Mouse (Mus musculus): ENCODE data around the gene Mogs. TPM values are rescaled to one million over a fixed set of nuclear protein-coding genes. Genes with fewer than 3 reads are reported as not detected.
A peak's percentile ranks its signal among the peaks of the same experiment; 100 is the strongest.

Mogs gene
- polyA plus RNA-seq, 1 experiment from 2014 or later: 26.1 TPM

DNA sequence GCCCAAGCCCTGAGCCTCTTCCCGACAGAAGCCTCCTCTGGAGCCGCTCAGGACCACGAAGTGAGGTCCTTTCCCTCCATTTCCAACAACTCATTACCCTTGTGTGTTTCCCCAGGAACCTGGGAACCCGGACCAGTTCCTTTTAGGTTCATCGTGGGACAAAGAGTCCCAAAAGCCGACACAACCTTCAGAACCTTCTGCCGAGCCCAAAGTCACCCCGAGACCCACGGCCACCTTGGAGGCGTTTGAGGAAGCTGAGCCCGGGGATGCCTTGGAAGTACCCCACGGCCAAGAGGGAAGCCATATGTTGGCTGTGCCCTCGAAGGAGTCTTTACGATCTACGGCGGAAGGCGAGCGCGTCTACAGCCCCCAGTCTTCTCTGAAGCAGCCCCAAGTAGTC, 46.1 kb downstream of the Mogs start:
- H3K4me2 ChIP-seq: peak overlapping the region; percentile 54
- peak overlapping the region; percentile 32 for H3K4me3 ChIP-seq (replicated peaks)
- H3K4me1 ChIP-seq: peaks cover 31% of the 10 kb centered on the region
- H3K9me3 ChIP-seq (replicated peaks): no peaks in the 10 kb centered on the region
- no peak for ATAC-seq (ENCODE audit: low FRiP score)
- no peaks in the 10 kb centered on the region for H3K36me3 ChIP-seq
- H3K27ac ChIP-seq (replicated peaks): no peak overlapping the region
- peaks cover 32% of the 10 kb centered on the region for H3K27me3 ChIP-seq (replicated peaks)
- H3K9ac ChIP-seq (replicated peaks): peak overlapping the region; percentile 31; the same call in 1 of the 2 replicates
- WGBS: 7% methylated on average over 19 of the region's 19 CpGs

DNA sequence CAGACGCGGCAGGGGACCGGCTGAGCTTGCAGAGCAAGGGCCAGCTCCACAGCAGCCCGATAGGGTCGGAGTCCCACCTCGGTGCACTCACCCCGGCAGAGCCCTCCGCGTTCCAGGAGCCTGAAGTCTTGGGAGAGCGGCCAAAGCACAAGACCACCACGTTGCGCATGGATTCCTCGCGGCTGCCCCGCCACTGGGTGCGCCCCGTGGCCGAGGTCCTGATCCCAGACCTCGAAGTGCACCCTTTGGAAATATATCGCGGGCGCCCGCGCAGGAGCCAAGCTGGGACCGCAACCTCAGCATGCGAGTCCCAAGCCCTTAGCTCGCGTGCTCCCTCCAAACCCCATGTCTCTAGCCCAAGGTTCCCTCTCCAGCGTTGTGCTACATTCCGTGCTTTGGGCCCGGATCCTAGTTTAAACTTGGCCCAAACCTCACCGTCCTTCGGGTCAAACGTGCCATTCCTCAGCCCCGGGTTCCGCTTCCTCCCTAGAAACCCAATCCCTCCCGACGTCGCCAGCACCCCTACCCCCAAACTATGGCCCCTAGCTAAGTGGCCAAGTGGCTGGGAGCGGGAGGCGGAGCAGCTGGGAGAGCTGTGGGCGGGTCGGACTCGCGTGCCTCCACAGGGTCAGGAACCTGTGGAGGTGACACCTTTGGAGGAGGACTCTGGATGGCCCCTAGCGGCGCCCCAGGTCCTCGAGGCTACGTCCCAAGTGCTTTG, 46.8 kb downstream of the Mogs start:
- peak overlapping the region; percentile 31; the same call in 1 of the 2 replicates for H3K9ac ChIP-seq (replicated peaks)
- 2% methylated on average over 49 of the region's 49 CpGs for WGBS
- no peak overlapping the region for H3K27ac ChIP-seq (replicated peaks)
- no peak for ATAC-seq (ENCODE audit: low FRiP score)
- peaks cover 32% of the 10 kb centered on the region for H3K4me1 ChIP-seq
- no peaks in the 10 kb centered on the region for H3K36me3 ChIP-seq
- H3K9me3 ChIP-seq (replicated peaks): no peaks in the 10 kb centered on the region
- H3K4me2 ChIP-seq: peak overlapping the region; percentile 54
- H3K27me3 ChIP-seq (replicated peaks): peaks cover 32% of the 10 kb centered on the region
- H3K4me3 ChIP-seq (replicated peaks): peak overlapping the region; percentile 32

- Histone ChIP-seq H3K4me2 (peak overlapping the region; percentile 54), H3K9ac (replicated peaks) (peak overlapping the region; percentile 31; the same call in 1 of the 2 replicates), H3K27me3 (replicated peaks) (peaks cover 32% of the 10 kb centered on the region), H3K4me3 (replicated peaks) (peak overlapping the region; percentile 32), H3K27ac (replicated peaks) (no peak overlapping the region), H3K9me3 (replicated peaks) (no peaks in the 10 kb centered on the region), H3K36me3 (no peaks in the 10 kb centered on the region), H3K4me1 (peaks cover 38% of the 10 kb centered on the region)
- no peak for ATAC-seq (ENCODE audit: low FRiP score)
- WGBS: 0% methylated on average over 8 of the region's 8 CpGs
Measured at GRCm38 (mm10) chr6:83162701-83163100, 47.4 kb downstream of the Mogs start.

- H3K9ac ChIP-seq (replicated peaks): peak overlapping the region; percentile 72
- H3K27ac ChIP-seq (replicated peaks): peak overlapping the region; percentile 96
- H3K36me3 ChIP-seq: 0 out of 2 replicates have a peak, but pooled peaks cover 3% of the 10 kb centered on the region
- WGBS: 3% methylated on average over 6 of the region's 6 CpGs
- H3K27me3 ChIP-seq (replicated peaks): peaks cover 30% of the 10 kb centered on the region
- ATAC-seq (ENCODE audit: low FRiP score): peak; percentile 39
- H3K9me3 ChIP-seq (replicated peaks): no peaks in the 10 kb centered on the region
- H3K4me2 ChIP-seq: peak overlapping the region; percentile 81
- peaks cover 62% of the 10 kb centered on the region for H3K4me1 ChIP-seq
- H3K4me3 ChIP-seq (replicated peaks): peak overlapping the region; percentile 59
Measured at GRCm38 (mm10) chr6:83165026-83165606, 49.8 kb downstream of the Mogs start.

- WGBS: under 1% methylated on average over 58 of the region's 58 CpGs
- H3K27ac ChIP-seq (replicated peaks): peak within 1 kb of the TSS; percentile 96
- H3K4me2 ChIP-seq: peak within 1 kb of the TSS; percentile 81
- H3K9me3 ChIP-seq (replicated peaks): no peaks in the 10 kb centered on the region
- 0 out of 2 replicates have a peak, but pooled peaks cover 3% of the 10 kb centered on the region for H3K36me3 ChIP-seq
- peak within 1 kb of the TSS; percentile 72 for H3K9ac ChIP-seq (replicated peaks)
- peak within 1 kb of the TSS; percentile 59 for H3K4me3 ChIP-seq (replicated peaks)
- H3K27me3 ChIP-seq (replicated peaks): peaks cover 24% of the 10 kb centered on the region
- peak; percentile 87 for ATAC-seq (ENCODE audit: low FRiP score)
- H3K4me1 ChIP-seq: peaks cover 68% of the 10 kb centered on the region
Measured at GRCm38 (mm10) chr6:83165607-83166242, 50.4 kb downstream of the Mogs start, which contains the start of gene Dctn1. TSS of gene Dctn1 (plus strand) at chr6:83165920.

GRCm38 (mm10) chr6:83166243-83166630, 50.9 kb downstream of the Mogs start:
- under 1% methylated on average over 12 of the region's 12 CpGs for WGBS
- Histone ChIP-seq H3K4me3 (replicated peaks) (peak overlapping the region; percentile 59), H3K9me3 (replicated peaks) (no peaks in the 10 kb centered on the region), H3K4me1 (peaks cover 73% of the 10 kb centered on the region), H3K27ac (replicated peaks) (peak overlapping the region; percentile 96), H3K9ac (replicated peaks) (peak overlapping the region; percentile 72), H3K4me2 (peak overlapping the region; percentile 81), H3K27me3 (replicated peaks) (peaks cover 18% of the 10 kb centered on the region), H3K36me3 (0 out of 2 replicates have a peak, but pooled peaks cover 3% of the 10 kb centered on the region)
- peak; percentile 39 for ATAC-seq (ENCODE audit: low FRiP score)

MicroRNA genes within 50 kb of the gene (microRNA counts, 519-probe panel; counts per million panel counts)
- 1,400 counts per million, percentile 12 among the panel's probes with 10 or more counts for microRNA mmu-miR-3470a+mmu-miR-3470b

Small RNA genes within 50 kb of the gene (microRNA-seq; reads per million reads assigned to microRNA genes)
- not detected for gene Mir3470a

Other genes with a start within 250 kb of the Mogs start
- 24.3 and 26.1 TPM in 2 replicates for gene Sema4f, start 175.7 kb upstream of the Mogs start, polyA plus RNA-seq (2015; fragmentation: Nextera tagmentation; extraction: Ambion mirVana)
- gene M1ap, start 168.6 kb upstream of the Mogs start, polyA plus RNA-seq (2015; fragmentation: Nextera tagmentation; extraction: Ambion mirVana): 0.20 TPM in 1 of 2 replicates, not detected in the other
- 2.4 and 6.8 TPM in 2 replicates for gene Dok1, start 82.0 kb upstream of the Mogs start, polyA plus RNA-seq (2015; fragmentation: Nextera tagmentation; extraction: Ambion mirVana)
- gene Loxl3, start 81.3 kb upstream of the Mogs start, polyA plus RNA-seq (2015; fragmentation: Nextera tagmentation; extraction: Ambion mirVana): 7.6 and 8.6 TPM in 2 replicates
- 182 and 185 TPM in 2 replicates for gene Aup1, start 61.0 kb upstream of the Mogs start, polyA plus RNA-seq (2015; fragmentation: Nextera tagmentation; extraction: Ambion mirVana)
- gene Htra2, start 60.2 kb upstream of the Mogs start, polyA plus RNA-seq (2015; fragmentation: Nextera tagmentation; extraction: Ambion mirVana): 80.8 and 83.1 TPM in 2 replicates
- 0.45 and 1.7 TPM in 2 replicates for gene Dqx1, start 57.7 kb upstream of the Mogs start, polyA plus RNA-seq (2015; fragmentation: Nextera tagmentation; extraction: Ambion mirVana)
- gene Tlx2, start 45.2 kb upstream of the Mogs start, polyA plus RNA-seq (2015; fragmentation: Nextera tagmentation; extraction: Ambion mirVana): 2.6 and 4.7 TPM in 2 replicates
- 45.4 and 50.8 TPM in 2 replicates for gene Pcgf1, start 37.6 kb upstream of the Mogs start, polyA plus RNA-seq (2015; fragmentation: Nextera tagmentation; extraction: Ambion mirVana)
- 0.24 and 0.32 TPM in 2 replicates for gene Lbx2, start 29.1 kb upstream of the Mogs start, polyA plus RNA-seq (2015; fragmentation: Nextera tagmentation; extraction: Ambion mirVana)
- gene Ccdc142, start 13.9 kb upstream of the Mogs start, polyA plus RNA-seq (2015; fragmentation: Nextera tagmentation; extraction: Ambion mirVana): 7.0 and 7.7 TPM in 2 replicates
- 4.8 and 7.6 TPM in 2 replicates for gene Gm42688, start 13.9 kb upstream of the Mogs start, polyA plus RNA-seq (2015; fragmentation: Nextera tagmentation; extraction: Ambion mirVana)
- 121 and 123 TPM in 2 replicates for gene Mrpl53, start 6.5 kb upstream of the Mogs start, polyA plus RNA-seq (2015; fragmentation: Nextera tagmentation; extraction: Ambion mirVana)
- 146 and 155 TPM in 2 replicates for gene Wbp1, start 6.1 kb downstream of the Mogs start, polyA plus RNA-seq (2015; fragmentation: Nextera tagmentation; extraction: Ambion mirVana)
- 12.0 and 12.3 TPM in 2 replicates for gene Ino80b, start 9.9 kb downstream of the Mogs start, polyA plus RNA-seq (2015; fragmentation: Nextera tagmentation; extraction: Ambion mirVana)
- 17.1 and 23.7 TPM in 2 replicates for gene Rtkn, start 20.0 kb downstream of the Mogs start, polyA plus RNA-seq (2015; fragmentation: Nextera tagmentation; extraction: Ambion mirVana)
- 14.7 and 18.6 TPM in 2 replicates for gene Wdr54, start 40.9 kb downstream of the Mogs start, polyA plus RNA-seq (2015; fragmentation: Nextera tagmentation; extraction: Ambion mirVana)
- 7.9 and 8.2 TPM in 2 replicates for gene 1700003E16Rik, start 40.9 kb downstream of the Mogs start, polyA plus RNA-seq (2015; fragmentation: Nextera tagmentation; extraction: Ambion mirVana)
- 149 and 153 TPM in 2 replicates for gene Dctn1, start 50.4 kb downstream of the Mogs start, polyA plus RNA-seq (2015; fragmentation: Nextera tagmentation; extraction: Ambion mirVana)
- 0.27 and 0.57 TPM in 2 replicates for gene Slc4a5, start 104.3 kb downstream of the Mogs start, polyA plus RNA-seq (2015; fragmentation: Nextera tagmentation; extraction: Ambion mirVana)
- 30.9 and 34.7 TPM in 2 replicates for gene Mthfd2, start 210.4 kb downstream of the Mogs start, polyA plus RNA-seq (2015; fragmentation: Nextera tagmentation; extraction: Ambion mirVana)
- gene Mob1a, start 210.5 kb downstream of the Mogs start, polyA plus RNA-seq (2015; fragmentation: Nextera tagmentation; extraction: Ambion mirVana): 20.2 and 31.3 TPM in 2 replicates
- gene Bola3, start 233.7 kb downstream of the Mogs start, polyA plus RNA-seq (2015; fragmentation: Nextera tagmentation; extraction: Ambion mirVana): 60.1 and 73.0 TPM in 2 replicates